Mouse (Mus musculus) mouse embryonic stem cell (cell line): ENCODE data around the gene Hs6st3.

ENCODE experiments used
- in situ Hi-C, 2 experiments: fragments of 300-500 bp; cut with MboI; formaldehyde crosslinking; loops; 1 replicate in 1 of 2; 3 replicates in 1 of 2; pipeline ENCODE4 v1.14.3; 2019 to 2020; ENCODE audit warnings: low sequenced_read_pairs in 2 of 2, low pct_unique_long_range_greater_than_20kb in 1 of 2, mixed read lengths in 1 of 2; ENCODE audit not compliant: unreplicated experiment in 1 of 2

Hs6st3 gene

DNA sequence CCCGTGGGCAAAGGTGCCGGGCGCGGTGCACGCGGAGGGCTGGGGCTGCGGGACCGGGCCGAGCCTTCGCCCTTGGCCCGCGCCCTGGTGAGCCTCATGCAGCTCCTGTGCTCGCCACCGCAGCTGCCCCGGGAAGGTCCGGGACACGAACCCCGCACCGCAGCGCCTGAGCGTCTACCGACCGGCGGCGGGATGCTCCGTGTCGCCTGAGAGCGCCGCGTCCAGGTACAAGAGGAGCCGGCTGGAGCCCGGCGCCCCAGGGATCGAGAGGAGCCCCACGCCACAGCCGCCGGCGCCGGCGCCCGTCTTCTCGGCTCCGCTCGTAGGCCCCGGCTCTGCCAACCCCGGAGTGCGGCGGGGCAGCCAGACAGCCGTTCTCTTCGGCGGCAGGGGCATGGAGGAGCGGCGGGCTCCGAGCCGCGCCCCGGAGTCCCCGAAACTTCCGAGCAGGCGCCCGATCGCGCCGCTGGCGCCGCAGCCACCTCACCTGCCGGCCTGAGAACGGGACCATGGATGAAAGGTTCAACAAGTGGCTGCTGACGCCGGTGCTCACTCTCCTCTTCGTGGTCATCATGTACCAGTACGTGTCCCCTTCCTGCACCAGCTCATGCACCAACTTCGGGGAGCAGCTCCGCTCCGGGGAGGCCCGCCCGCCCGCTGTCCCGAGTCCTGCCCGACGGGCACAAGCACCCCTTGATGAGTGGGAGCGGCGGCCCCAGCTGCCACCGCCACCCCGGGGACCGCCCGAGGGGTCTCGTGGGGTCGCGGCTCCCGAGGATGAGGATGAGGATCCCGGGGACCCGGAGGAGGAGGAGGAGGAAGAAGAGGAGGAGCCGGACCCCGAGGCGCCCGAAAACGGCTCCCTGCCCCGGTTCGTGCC is at the start of gene Hs6st3:
Gene Hs6st3 (plus strand): TSS at position 436 of the 880 bp plus-strand sequence.
- in situ Hi-C loops = no loop called here

GRCm38 (mm10) chr14:119098851-119099569 is 39.1 kb upstream of the Hs6st3 start, which contains the start of gene Uggt2:
Uggt2 (minus strand) TSS chr14:119099430.
- in situ Hi-C loops = no loop called here

DNA sequence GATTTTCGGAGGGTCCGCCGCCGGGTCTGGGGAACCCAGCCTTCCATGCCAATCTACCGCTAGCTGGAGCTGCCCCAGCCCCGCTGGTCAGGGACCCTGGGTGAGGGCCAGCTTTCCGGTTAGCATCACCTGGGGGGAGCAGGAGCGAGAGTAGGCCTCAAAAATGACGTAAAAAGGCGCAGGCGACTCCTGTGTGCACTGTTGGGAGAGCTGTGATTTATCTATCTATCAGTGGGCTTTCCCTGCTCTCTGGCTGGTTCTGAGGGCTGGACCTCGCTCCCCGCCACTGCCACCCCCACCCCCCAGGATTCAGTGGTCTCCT is 38.6 kb upstream of the Hs6st3 start:
- in situ Hi-C loops = no loop called here

- in situ Hi-C loops = no loop called here
These were observed 30.6 kb upstream of the Hs6st3 start for GRCm38 (mm10) chr14:119107591-119107990.

- in situ Hi-C loops = no loop called here
These were observed 29.3 kb upstream of the Hs6st3 start for GRCm38 (mm10) chr14:119108776-119109301.

- in situ Hi-C loops = no loop called here
These were observed 28.3 kb upstream of the Hs6st3 start for GRCm38 (mm10) chr14:119109776-119110218.

GRCm38 (mm10) chr14:119112558-119112957 is 25.6 kb upstream of the Hs6st3 start:
- in situ Hi-C loops = no loop called here

- in situ Hi-C loops = no loop called here
These were observed 14.6 kb upstream of the Hs6st3 start for GRCm38 (mm10) chr14:119123582-119123981.

DNA sequence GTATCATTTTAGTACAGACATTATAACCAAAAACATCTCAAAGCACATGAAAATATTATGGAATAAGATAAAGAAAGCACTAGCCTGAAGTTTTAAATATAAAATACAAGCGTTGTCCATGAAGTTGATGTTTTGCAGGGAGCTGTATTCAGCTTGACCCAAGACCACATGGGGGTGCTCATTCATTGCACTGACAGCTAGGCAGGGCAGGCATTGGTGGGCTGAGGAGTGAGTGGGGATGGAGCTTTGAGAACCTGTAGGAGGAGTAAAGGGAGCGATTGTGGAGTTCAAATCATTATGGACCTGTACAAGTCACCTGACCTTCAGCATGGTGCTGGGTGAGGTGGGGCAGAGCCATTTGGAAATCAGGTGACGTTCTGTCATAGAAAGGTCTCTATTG is 14.1 kb upstream of the Hs6st3 start:
- in situ Hi-C loops = no loop called here

- in situ Hi-C loops = no loop called here
These were observed 12.3 kb upstream of the Hs6st3 start for GRCm38 (mm10) chr14:119125840-119126239.

DNA sequence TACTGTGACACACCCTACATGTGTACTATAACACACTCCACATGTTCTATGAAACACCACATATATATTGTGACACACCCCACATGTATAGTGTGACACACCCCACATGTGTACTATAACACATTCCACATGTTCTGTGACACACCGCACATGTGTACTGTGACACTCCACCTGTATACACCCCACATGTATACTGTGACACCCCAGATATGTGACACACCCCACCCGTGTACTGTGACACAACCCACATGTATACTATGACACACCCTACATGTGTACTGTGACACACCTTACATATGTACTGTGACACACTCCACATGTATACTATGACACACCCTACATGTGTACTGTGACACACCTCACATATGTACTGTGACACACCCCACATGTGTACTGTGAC is 10.8 kb upstream of the Hs6st3 start:
- in situ Hi-C loops = no loop called here

DNA sequence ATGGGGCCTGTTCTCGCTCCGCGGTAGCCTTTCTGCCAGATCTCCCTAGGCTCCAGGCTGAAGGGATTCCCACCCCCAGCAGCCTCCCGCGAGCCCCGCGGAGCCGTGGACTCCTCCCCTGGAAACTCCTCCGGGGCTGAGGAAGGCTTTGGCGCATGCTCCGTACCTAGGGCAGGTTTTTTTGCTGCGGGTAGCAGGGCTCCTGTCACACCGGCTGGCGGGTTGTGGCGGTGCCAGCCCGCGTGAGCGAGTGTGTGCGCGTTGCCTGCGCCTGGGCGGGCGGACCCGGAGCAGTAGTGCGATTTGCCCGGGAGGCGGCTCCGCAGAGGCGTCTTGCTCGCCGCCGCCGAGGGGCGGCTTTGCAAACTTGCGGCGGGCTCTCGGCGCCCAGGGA is 632 bp upstream of the Hs6st3 start:
- in situ Hi-C loops = no loop called here

DNA sequence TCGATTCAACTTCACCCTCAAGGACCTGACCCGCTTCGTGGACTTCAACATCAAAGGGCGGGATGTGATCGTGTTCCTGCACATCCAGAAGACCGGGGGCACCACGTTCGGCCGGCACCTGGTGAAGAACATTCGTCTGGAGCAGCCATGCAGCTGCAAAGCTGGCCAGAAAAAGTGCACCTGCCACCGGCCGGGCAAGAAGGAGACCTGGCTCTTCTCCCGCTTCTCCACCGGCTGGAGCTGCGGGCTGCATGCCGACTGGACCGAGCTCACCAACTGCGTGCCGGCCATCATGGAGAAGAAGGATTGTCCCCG is 602 bp downstream of the Hs6st3 start:
- in situ Hi-C loops = no loop called here

DNA sequence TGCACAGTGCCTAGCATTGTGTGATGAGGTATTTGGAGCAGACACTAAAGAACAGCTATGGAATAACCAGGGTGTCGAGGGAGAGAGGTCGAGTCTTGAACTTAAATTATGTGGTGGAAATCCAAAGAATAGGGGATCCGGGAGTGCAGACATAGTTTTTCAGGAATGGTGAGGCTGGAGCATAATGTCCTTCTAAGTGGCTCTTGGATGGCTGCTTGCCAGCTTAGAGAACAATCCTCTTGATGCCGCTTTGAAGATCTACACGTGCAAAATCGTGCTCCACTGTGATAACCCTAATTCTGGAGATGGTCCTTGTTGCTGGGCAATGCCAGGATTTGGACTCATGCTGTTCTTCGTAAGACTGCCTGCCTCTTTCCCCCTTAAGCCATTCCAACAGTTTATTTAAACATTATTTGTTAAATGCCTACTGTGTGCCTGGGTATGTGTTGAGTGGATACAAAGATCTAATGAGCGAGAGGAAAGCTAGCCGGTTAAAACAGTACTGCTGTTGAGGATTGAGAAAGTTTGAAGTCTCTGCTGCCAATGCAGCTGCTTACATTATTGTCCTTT is 1.3 kb downstream of the Hs6st3 start:
- in situ Hi-C loops = no loop called here

DNA sequence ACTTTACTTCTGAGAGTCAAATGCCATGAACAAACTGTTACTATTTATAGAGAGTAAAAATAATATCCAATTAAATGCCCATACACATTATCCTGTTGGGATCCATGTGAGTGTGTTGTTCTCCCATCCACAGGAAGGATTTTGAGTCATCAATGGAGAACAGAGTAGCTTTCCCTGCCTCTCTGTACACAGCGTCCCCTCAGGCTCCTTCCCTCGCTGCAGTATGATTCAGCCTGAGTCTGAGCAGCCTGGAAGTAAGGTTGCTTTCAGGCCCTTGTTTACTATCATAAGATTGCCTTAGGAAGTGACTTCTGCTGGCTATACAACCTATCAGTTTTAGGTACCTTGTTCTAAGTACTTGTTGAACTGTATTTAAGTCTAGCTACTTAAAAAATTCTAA is 14.9 kb downstream of the Hs6st3 start:
- in situ Hi-C loops = no loop called here

DNA sequence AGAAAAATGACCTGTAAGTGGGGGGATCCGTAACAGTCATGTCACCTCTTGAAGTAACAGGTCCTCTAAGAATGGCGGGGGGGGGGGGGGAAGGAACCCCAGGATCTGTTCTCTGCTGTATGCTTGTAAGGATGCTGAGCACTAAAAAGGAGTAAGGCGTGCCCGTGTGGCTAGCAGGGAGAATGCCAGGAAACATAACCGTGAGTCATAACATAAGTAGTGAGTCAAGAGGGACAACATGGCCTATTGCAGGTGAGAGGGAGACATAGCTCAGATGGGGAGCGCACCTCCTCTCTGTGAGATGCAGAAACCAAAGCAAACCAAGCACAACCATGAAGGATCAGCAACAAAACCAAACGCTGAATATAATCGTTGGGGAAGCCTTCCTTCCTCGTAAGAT is 55.8 kb downstream of the Hs6st3 start:
- in situ Hi-C loops = no loop called here

- in situ Hi-C loops = no loop called here
These were observed 65.4 kb downstream of the Hs6st3 start for GRCm38 (mm10) chr14:119203508-119203907.

GRCm38 (mm10) chr14:119215576-119216309 is 77.6 kb downstream of the Hs6st3 start:
- in situ Hi-C loops = no loop called here
